Mouse (Mus musculus) ovary, postnatal 36 days (tissue): Measurements from ENCODE around the gene Smad3.

Experiments
- DNase-seq: peaks from one replicate; pipeline ENCODE4 v3.0.0; 2022; ENCODE audit warnings: low spot score, mixed read lengths

Gene Smad3

GRCm38 (mm10) chr9:63757865-63758440 is at the start of gene Smad3:
Smad3 (minus strand) TSS chr9:63757994.
- peak; percentile 97 for DNase-seq

DNA sequence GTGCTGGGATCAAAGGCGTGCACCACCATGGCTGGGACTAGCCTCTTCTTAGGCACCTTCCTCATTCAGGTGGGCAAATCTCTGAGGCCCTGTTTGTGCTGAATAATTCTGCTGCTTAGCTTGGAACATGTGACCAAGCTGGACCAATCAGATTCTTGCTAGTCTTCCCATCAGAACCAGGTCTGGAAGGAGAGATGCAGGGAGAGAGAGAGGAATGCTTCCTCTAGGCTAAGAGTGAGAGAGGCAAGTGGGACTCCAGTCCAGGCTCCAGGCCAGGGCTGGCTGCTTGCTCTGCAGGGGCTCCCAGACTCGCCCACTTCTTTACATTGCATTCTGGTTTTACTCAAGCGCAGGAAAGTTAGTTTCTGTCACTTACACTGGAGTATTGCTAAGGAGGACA is 47.1 kb upstream of the Smad3 start:
- no peak for DNase-seq

- no peak for DNase-seq
Measured at GRCm38 (mm10) chr9:63803181-63803591, 45.4 kb upstream of the Smad3 start.

- DNase-seq, result no peak
Measured at GRCm38 (mm10) chr9:63802504-63802903, 44.7 kb upstream of the Smad3 start.

DNA sequence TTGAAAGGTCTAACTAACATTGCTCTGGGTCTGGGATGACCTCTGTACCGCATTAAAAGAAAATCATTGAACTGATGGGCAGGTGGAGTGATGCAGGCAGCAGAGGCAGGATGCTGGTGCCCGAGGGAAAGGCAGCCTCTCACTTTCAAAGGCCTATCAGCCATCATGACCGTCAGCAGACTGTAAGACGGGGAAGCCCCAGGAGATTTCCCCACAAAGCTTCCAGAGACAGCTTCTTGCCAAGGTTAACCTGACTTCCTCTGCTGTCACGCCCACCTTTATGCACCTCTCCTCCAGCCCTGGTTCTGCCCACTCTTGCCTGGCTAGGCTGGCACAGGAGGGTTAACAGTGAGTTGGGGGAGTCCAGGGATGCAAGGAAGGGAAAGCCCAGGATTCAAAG is 44.3 kb upstream of the Smad3 start:
- no peak for DNase-seq

DNA sequence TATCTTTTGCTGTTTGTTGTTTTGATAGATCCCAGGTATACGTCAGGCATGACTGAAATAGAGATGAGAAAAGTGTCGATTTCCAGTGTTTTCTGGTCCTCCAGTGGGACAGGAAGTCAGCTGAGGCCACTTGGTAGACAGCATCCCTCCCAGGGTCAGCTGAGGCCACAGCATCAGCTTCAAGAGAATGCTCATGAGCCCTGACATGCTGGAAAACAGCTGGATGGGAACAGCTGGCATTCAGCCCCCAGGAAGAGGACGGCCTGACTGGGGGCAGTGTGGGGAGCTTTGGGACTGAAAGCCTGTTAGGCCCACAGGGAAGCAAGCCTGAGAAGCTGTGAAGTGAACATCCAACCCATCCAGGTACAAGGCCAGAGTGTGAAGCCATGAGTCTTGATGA is 38.6 kb upstream of the Smad3 start:
- DNase-seq, result no peak

DNA sequence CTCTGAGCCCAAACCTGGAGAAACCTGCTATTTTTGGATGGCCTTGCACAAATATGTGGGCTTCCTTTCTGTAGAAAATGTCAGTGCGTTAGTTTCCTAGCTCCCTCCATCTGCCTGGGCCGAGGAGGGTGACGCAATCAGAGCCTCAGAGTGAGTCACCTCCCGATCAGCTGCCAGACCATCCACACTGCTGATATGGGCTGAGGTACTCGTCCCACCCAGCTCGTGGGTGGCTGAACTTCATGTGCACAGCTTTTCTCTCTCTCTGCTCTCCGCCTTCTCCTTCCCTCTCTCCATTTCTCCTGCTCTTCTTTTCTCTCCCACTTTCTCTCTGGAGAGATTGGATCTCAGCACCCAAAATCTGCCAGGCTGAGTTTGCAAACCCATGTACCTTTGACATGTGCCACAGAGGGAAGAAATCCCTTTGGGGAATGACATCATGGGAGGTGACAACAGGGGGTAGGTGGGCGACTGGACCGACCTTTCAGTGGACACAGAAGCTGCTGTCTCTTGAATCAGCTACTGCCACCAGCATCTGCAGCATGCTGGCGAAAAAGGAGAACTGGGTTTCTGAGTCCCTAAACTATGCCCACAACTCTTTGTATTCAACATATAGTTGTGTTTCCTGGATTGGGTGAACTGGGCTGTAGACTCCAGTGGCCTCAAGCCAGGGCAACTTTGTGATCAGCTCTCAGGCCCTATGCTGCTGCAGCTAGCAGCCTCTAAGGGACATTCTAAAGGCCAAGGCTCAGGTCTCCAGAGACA is 36.1 kb upstream of the Smad3 start:
- peak; percentile 54 for DNase-seq

DNA sequence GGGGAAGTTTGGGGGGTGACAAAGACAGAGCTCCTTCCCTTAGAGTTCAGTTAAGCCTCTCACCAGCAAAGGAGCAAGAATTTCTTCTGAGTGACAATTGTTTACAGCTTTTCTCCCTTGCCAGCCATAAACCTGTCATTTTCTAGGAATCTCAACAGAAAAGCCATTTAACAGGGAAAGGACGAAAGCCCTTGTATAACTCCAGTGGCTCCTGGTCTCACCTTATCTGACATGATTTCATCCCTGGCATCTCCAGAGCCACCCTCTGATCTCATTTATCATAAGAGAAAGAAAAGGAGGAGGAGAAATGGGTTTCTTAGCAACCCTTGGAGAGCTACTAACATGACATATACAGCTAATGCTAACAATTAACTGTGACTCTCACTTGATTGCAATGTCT is 33.9 kb upstream of the Smad3 start:
- DNase-seq, result no peak

- DNase-seq, result no peak
Measured at GRCm38 (mm10) chr9:63791275-63791674, 33.5 kb upstream of the Smad3 start.

- no peak for DNase-seq
Measured at GRCm38 (mm10) chr9:63790222-63790621, 32.4 kb upstream of the Smad3 start.

- no peak for DNase-seq
Measured at GRCm38 (mm10) chr9:63789386-63789785, 31.6 kb upstream of the Smad3 start.

- no peak for DNase-seq
Measured at GRCm38 (mm10) chr9:63787606-63788005, 29.8 kb upstream of the Smad3 start.

- DNase-seq, result no peak
Measured at GRCm38 (mm10) chr9:63787086-63787485, 29.3 kb upstream of the Smad3 start.

GRCm38 (mm10) chr9:63786026-63786670 is 28.4 kb upstream of the Smad3 start:
- DNase-seq, result no peak

- no peak for DNase-seq
Measured at GRCm38 (mm10) chr9:63785492-63785891, 27.7 kb upstream of the Smad3 start.

GRCm38 (mm10) chr9:63784597-63784996 is 26.8 kb upstream of the Smad3 start:
- no peak for DNase-seq

GRCm38 (mm10) chr9:63782744-63783143 is 24.9 kb upstream of the Smad3 start:
- DNase-seq, result no peak

- no peak for DNase-seq
Measured at GRCm38 (mm10) chr9:63781714-63782464, 24.1 kb upstream of the Smad3 start.

GRCm38 (mm10) chr9:63779950-63780887 is 22.4 kb upstream of the Smad3 start:
- DNase-seq, result no peak

- DNase-seq, result no peak
Measured at GRCm38 (mm10) chr9:63776735-63777134, 18.9 kb upstream of the Smad3 start.

DNA sequence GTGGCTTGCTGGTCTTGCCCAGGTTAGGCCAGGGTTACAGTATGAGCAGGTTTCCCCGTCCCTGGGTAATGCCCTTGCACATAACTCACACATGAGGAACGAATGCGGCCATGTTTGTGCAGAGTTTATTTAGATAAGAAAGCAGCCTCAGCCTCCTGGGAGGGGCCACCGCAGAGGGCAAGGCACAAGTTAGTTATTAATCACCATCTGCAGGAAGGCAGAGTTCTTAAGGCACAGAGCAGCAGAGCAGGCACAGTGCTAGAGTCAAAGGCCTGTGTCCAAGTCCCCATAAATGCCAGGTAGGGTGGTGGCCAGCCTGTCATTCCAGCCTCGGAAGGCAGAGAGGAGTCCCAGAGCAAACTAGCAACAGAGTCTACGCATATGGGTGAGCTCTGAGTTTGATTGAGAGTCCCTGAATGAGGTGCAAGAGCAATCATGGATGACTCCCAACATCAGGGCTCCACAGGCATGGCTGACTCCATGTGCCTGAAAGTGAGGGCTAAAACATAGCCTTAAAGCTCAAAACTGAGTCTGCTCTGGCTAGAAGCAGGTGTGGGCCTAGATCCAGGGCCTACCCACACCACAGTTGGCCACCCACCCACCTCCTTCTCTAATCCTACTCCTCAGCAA is 17.2 kb upstream of the Smad3 start:
- DNase-seq, result no peak
